Mouse (Mus musculus): ENCODE data around the gene 4833439L19Rik.
"Not testable (repeated sequence)": the region's sequence is repeated elsewhere in the genome, so short reads cannot be mapped to it uniquely, and the experiment has no call there.

The 4833439L19Rik gene

GRCm38 (mm10) chr13:54565201-54565581 is at the start of gene 4833439L19Rik:
Gene 4833439L19Rik (minus strand): TSS chr13:54565435.
- DNase-seq (ENCODE audit: low spot score in 2 of 2) = peak; percentile 97 to 98

- not testable (repeated sequence) for DNase-seq (ENCODE audit: low spot score in 2 of 2)
Observed at GRCm38 (mm10) chr13:54613141-54613540, 47.9 kb upstream of the 4833439L19Rik start.

DNA sequence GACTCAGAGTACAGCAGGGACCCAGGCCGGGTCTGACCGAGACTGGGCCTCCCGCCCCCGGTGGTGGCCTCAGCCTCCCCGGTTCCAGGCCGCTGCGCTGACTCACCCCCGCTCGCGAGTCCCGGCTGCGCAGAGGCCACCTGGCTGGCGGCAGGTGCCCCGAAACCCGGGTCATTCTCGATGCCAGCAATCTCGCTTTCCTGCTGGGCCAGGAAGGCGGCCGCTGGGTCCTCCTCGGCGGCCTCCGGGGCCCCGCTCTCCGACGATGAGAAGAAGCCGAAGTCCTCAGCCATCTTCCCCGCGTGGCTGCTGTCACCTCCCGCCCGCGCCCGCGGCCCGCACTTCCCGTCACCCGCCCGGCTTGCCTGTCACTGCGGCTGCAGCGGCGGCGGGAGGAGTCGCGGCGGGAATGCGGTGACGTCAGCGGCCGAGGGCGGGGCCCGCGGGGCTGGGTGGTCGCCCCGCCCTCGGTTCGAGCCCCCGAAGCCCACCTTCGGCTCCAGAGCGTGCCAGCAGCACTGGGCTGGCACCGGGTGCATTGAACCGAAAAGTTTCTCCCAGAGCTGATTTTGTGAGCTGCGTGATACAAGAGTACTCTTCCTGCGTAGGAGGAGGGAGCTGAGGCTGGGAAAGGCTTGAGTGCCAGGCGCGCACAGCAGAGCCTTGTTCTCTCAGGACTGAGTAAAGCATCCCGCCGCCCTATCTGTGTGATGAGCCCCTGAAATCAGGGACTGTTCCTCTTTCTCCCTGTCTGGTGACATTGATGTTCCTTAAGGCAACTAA is 45.9 kb upstream of the 4833439L19Rik start, which contains the start of gene Cltb:
TSS of gene Cltb (minus strand) at position 373 of the 783 bp plus-strand sequence.
- peak; percentile 93 to 95 for DNase-seq (ENCODE audit: low spot score in 2 of 2)

DNA sequence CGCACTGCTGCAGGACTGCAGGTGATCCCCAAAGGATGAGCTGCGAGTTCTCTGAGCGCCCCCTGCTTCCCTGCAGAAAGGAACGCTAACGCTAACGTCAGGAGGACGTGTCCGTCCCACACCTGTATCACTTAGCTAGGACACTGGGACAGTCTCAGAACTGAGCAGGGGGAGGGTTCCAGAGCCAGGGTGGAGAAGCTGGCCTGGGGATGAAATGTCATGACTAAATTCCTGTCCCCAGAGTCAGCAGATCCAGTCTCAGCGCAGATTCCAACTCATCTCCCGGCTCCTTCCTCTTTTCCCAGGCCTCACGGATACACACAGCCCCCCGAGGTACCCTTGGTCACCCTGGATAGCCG is 45.4 kb upstream of the 4833439L19Rik start:
- no peak for DNase-seq (ENCODE audit: low spot score in 2 of 2)

DNA sequence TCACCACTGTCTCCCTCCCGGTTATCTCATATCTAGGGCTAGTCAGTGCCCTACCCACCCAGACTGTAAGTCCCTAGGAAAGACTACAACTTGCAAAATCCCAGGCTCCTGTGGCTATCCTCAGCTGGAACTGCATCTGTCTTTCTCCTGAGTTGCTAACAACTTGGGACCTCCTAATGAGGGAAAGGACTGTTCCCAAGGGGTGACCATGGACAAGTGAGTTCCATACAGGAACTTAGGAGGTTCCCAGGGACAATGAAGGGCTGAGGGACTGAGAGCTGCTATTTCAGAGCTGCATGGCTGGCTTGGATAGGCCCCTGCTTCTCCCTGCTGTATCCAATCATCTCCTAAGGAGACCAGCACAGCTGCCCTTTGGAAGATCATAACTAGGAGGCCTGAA is 44.1 kb upstream of the 4833439L19Rik start:
- no peak for DNase-seq (ENCODE audit: low spot score in 2 of 2)

- peak; percentile 67 to 69 for DNase-seq (ENCODE audit: low spot score in 2 of 2)
Observed at GRCm38 (mm10) chr13:54608666-54609065, 43.4 kb upstream of the 4833439L19Rik start.

GRCm38 (mm10) chr13:54608002-54608401 is 42.8 kb upstream of the 4833439L19Rik start:
- no peak for DNase-seq (ENCODE audit: low spot score in 2 of 2)

DNA sequence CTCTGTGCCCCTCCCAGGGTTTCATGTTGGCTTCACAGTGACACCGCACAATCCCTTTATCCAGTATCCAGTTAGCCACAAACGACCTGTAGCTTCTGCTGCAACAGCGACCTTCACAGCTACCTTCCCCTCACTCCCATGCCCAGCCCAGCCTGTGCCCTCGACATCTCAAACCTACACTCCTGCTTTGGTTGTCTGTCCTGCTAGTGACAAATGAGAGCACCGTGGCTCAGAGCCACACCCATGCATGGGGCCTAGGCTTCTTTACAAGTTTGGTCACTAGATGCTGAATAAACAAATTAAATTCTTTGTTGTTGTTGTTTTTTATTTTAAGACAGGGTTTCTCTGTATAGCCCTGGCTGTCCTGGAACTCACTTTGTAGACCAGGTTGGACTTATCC is 42.0 kb upstream of the 4833439L19Rik start:
- no peak for DNase-seq (ENCODE audit: low spot score in 2 of 2)

GRCm38 (mm10) chr13:54605426-54605825 is 40.2 kb upstream of the 4833439L19Rik start:
- no peak for DNase-seq (ENCODE audit: low spot score in 2 of 2)

DNA sequence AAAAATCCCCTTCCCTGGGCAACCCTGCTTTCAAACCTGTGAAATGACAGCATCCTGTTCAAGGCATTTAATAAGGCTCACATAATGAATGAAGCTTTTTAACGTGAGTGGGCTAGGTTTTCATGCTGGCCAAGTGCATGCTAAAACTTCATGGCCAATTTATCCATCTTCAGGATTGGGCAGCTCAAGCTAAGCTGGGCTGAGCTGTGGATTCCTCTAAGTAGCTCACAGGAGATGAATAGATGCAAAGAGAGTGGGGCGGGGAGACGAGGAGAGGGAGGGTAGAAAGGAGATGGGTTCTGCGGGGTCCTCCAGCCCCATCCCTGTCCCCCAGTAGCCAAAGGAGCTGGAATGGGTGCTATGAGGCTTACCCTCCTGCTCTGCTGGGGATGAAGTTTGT is 39.0 kb upstream of the 4833439L19Rik start:
- no peak for DNase-seq (ENCODE audit: low spot score in 2 of 2)

- DNase-seq (ENCODE audit: low spot score in 2 of 2) = no peak
Observed at GRCm38 (mm10) chr13:54603501-54603900, 38.3 kb upstream of the 4833439L19Rik start.

- DNase-seq (ENCODE audit: low spot score in 2 of 2) = no peak
Observed at GRCm38 (mm10) chr13:54602639-54603111, 37.4 kb upstream of the 4833439L19Rik start.

DNA sequence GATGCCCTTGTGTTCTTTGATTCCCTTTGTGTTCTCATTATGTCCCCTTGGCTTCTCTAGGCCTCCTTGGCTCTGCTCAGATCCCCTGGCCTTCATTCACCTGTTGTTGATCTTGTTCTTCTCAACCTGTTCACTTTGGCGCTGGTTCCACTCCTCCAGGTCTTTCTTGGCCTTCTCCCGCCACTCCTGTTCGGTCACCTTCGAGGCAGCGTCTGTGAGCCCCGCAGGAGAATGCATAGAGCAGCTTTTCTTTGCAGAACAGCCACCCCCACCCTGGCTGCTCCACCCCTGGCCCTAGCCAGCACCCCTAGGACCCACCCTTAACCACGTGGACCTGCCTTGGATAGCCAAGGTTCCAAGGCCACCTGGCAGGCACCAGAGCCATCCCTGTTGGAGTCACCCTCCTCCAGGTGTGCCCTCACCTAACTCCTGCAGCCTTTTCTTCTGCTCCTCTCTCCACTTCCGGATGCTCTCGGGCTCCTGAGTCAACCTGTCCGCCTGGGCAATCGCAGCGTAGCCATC is 33.4 kb upstream of the 4833439L19Rik start:
- DNase-seq (ENCODE audit: low spot score in 2 of 2) = no peak

DNA sequence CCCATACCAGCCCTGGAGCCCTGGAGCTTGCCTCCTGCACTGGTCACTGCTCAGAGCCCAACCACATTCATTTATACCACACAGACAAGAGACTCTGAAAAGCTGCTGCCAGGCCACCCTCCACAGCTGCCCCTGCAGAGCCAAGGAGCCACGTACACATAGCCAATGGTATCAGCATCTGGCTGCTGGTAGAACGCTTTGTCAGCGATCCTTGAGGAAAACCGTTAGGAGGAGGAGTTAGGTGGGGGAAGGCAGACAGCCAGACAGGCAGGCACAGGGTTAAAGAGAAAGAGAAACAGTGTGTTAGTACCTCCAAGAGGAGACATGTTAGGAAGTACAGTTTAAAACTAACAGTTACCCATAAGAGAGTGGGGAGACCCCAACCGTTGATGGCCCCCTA is 31.6 kb upstream of the 4833439L19Rik start:
- no peak for DNase-seq (ENCODE audit: low spot score in 2 of 2)

GRCm38 (mm10) chr13:54596107-54596690 is 31.0 kb upstream of the 4833439L19Rik start:
- DNase-seq (ENCODE audit: low spot score in 2 of 2) = no peak

- peak in 1 of 2 experiments; percentile 62 for DNase-seq (ENCODE audit: low spot score in 2 of 2)
Observed at GRCm38 (mm10) chr13:54593617-54594016, 28.4 kb upstream of the 4833439L19Rik start.

DNA sequence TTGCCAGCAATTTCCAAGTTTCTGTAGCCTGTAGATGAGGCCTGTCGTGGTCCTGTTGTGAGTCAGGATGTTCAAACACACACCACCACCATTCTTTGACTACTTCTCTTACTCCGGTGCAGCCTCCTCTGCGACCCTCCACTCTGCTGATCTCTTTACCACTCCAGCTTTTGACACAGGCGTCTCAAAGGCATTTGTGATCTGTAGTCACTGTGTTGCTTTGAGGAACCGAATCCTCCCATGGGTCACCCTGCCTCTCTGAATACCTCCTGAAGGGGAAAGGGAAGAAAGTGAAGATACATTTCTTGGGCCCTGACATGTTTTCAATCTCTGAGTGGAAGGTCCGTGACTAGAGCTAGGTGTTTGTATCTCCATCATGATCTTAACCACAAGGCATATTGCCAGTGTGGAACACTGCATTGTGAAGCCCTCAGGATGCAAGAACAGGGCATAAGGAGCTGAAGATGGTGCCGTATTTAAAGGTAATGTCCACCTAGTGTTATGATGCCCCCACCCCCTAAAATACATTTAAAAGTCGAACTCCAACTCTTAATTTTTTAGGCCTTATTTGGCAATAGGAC is 26.6 kb upstream of the 4833439L19Rik start:
- no peak for DNase-seq (ENCODE audit: low spot score in 2 of 2)

- DNase-seq (ENCODE audit: low spot score in 2 of 2) = peak; percentile 98 to 99
Observed at GRCm38 (mm10) chr13:54589996-54590951, 25.0 kb upstream of the 4833439L19Rik start, which contains the start of the genes Nop16 and Higd2a. Gene Nop16 (minus strand): TSS chr13:54590090. Gene Higd2a (plus strand): TSS chr13:54590207.

- DNase-seq (ENCODE audit: low spot score in 2 of 2) = no peak
Observed at GRCm38 (mm10) chr13:54589414-54589995, 24.3 kb upstream of the 4833439L19Rik start.

GRCm38 (mm10) chr13:54585831-54586230 is 20.6 kb upstream of the 4833439L19Rik start:
- no peak for DNase-seq (ENCODE audit: low spot score in 2 of 2)

DNA sequence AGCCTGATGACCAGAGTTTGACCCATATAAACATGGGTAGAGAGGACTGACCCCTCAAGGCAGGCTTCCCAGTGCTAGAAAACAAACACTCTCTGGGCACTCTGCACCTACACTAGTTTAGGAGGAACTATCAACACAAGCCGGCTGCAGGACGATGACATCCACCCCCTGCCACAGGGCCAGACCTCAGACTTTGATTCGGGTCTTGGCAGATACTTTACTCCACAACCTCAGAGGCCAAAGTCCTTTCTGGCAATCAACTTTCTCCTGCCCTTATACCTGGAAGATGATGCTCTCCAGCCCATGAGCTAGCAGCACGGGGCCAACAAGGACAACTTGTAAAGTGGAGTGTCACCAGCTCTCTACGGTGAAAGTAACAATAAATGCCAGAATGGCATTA is 17.6 kb upstream of the 4833439L19Rik start:
- DNase-seq (ENCODE audit: low spot score in 2 of 2) = no peak
